Mouse (Mus musculus) midbrain, postnatal 0 days (tissue): ENCODE results near the gene Zswim3. TPM values are rescaled to one million over a fixed set of nuclear protein-coding genes. Genes with fewer than 3 reads are reported as not detected.

Experiments used
- ATAC-seq: fragments of 200-750 bp; cut with Nextera tagmentation; 2 replicates; pipeline ENCODE4 v1.8.0; 2017; ENCODE audit warnings: moderate number of reproducible peaks, mild to moderate bottlenecking, moderate TSS enrichment, moderate library complexity; ENCODE audit not compliant: low FRiP score
- DNase-seq: peaks from one replicate; pipeline ENCODE4 v3.0.0-alpha.2; 2015; ENCODE audit warnings: low spot score
- H3K27ac ChIP-seq: fragments of 300-500 bp; sonication (generic); 2 replicates; pipeline ENCODE4 v1.5.1; 2014; ENCODE audit warnings: low read depth, mild to moderate bottlenecking, low read length, mixed read lengths
- H3K27me3 ChIP-seq: fragments of 300-500 bp; sonication (generic); 2 replicates; pipeline ENCODE4 v1.6.1; 2014; ENCODE audit warnings: low read length, control low read depth, mixed read lengths; ENCODE audit not compliant: insufficient read depth
- H3K36me3 ChIP-seq: fragments of 300-500 bp; sonication (generic); 2 replicates; pipeline ENCODE4 v1.6.1; 2014; ENCODE audit warnings: low read length, control low read depth, mixed read lengths; ENCODE audit not compliant: insufficient read depth
- H3K4me1 ChIP-seq: fragments of 300-500 bp; sonication (generic); 2 replicates; pipeline ENCODE4 v1.6.1; 2014; ENCODE audit warnings: mild to moderate bottlenecking, control low read depth, antibody characterized with exemption, low read length, mixed read lengths; ENCODE audit not compliant: insufficient read depth
- H3K4me2 ChIP-seq: fragments of 300-500 bp; sonication (generic); 2 replicates; pipeline ENCODE4 v1.6.1; 2014; ENCODE audit warnings: low read depth, mild to moderate bottlenecking, low read length, mixed read lengths; ENCODE audit not compliant: poor library complexity, severe bottlenecking
- H3K4me3 ChIP-seq: fragments of 300-500 bp; sonication (generic); 2 replicates; pipeline ENCODE4 v1.5.1; 2014; ENCODE audit warnings: low read depth, mild to moderate bottlenecking, low read length, moderate library complexity
- H3K9ac ChIP-seq: fragments of 300-500 bp; sonication (generic); replicated peaks from 2 replicates; pipeline ENCODE4 v1.6.1; 2014; ENCODE audit warnings: mild to moderate bottlenecking, low read length, moderate library complexity, mixed read lengths; ENCODE audit not compliant: poor library complexity, severe bottlenecking
- H3K9me3 ChIP-seq: fragments of 300-500 bp; sonication (generic); 2 replicates; pipeline ENCODE4 v1.6.1; 2016; ENCODE audit warnings: low read length, control low read depth
- CTCF ChIP-seq: IDR thresholded peaks from 2 replicates; pipeline ENCODE4 v1.5.1; 2016; ENCODE audit warnings: antibody characterized with exemption, mild to moderate bottlenecking
- WGBS: fragments of 180-500 bp; shearing (Covaris S2); extraction: QIAGEN DNeasy Blood & Tissue Kit; methylation state at CpG from one replicate; pipeline ENCODE4 v1.1.7; 2014; 5-methylcytosine and 5-hydroxymethylcytosine counted together
- polyA plus RNA-seq: library from polyadenylated mRNA; unstranded; fragments of >200 nt; fragmentation: Nextera tagmentation; extraction: Ambion mirVana; gene quantifications from 2 replicates; pipeline ENCODE4 v1.2.1, GENCODE M21; 2015
- total RNA-seq: library from RNA; depleted of rRNA; stranded (reverse); fragments of >200 nt; gene quantifications from 2 replicates; pipeline ENCODE4 v1.2.3, GENCODE M21; 2014; rRNA removed

Gene Zswim3
- total RNA-seq (6.4 and 7.7 TPM in 2 replicates), polyA plus RNA-seq (5.5 and 7.4 TPM in 2 replicates)

DNA sequence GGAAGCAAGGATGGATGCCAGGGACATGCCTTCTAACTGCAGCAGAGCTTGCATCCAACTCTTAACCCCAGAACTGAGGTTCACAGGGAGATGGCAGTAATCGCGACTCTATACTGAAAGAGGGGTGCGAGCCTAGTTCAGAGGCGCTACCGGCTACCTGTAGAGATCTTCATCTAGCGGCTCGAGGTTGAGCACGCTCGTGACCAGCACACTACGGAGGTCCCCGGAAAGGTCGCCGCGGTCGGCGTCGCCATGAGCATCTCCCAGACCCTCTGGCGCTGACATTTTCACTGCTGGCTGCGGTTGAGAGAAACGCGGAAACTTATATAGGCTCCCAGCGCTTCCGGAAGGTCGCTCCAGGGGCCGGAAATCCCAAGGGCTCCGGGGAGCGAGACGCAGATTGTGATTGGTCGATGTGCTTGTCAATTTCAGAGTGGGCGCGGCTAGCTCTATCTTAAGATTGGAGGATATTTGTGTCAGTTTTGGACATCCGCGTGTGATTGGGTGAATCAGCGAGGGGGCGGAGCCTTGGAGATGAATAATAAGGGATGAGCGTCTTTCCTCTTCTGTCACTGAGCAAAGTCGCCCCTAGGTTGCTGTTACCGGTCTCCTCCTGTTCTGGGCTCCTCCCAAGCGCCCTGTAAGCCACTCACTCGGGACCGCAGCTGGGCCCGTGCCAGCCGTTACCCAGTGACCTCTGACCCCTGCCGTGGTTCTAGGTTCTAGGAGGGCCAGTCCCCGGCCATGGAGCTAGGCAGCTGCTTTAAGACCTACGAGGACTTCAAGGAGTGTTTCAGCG is at the start of gene Zswim3, which contains the start of gene Acot8:
TSS of gene Zswim3 (plus strand) at position 566 of the 799 bp plus-strand sequence.
TSS of gene Acot8 (minus strand) at position 350 of the 799 bp plus-strand sequence.
- H3K4me2 ChIP-seq, result peak within 1 kb of the TSS; percentile 81
- H3K4me1 ChIP-seq, result no peaks in the 10 kb centered on the region
- DNase-seq, result peak; percentile 99
- H3K4me3 ChIP-seq, result peak within 1 kb of the TSS; percentile 73
- no peak for TF ChIP-seq CTCF
- H3K27ac ChIP-seq, result peak within 1 kb of the TSS; percentile 90
- peak within 1 kb of the TSS; percentile 92 for H3K9ac ChIP-seq
- WGBS, result under 1% methylated on average over 47 of the region's 47 CpGs
- no peaks in the 10 kb centered on the region for H3K27me3 ChIP-seq
- peak; percentile 97 for ATAC-seq
- H3K36me3 ChIP-seq, result peaks cover 13% of the 10 kb centered on the region
- H3K9me3 ChIP-seq, result no peaks in the 10 kb centered on the region

- Histone ChIP-seq H3K4me3 (no peak overlapping the region), H3K27me3 (no peaks in the 10 kb centered on the region), H3K4me1 (no peaks in the 10 kb centered on the region), H3K9me3 (no peaks in the 10 kb centered on the region), H3K27ac (no peak overlapping the region), H3K4me2 (no peak overlapping the region), H3K9ac (no peak overlapping the region), H3K36me3 (peaks cover 63% of the 10 kb centered on the region)
- ATAC-seq, result no peak
- no peak for TF ChIP-seq CTCF
- 93% methylated on average over 10 of the region's 11 CpGs for WGBS
- DNase-seq, result no peak
Measured at GRCm38 (mm10) chr2:164757841-164758240, 47.1 kb upstream of the Zswim3 start.

- H3K27ac ChIP-seq, result no peak overlapping the region
- no peaks in the 10 kb centered on the region for H3K27me3 ChIP-seq
- no peak overlapping the region for H3K4me3 ChIP-seq
- 67% methylated on average over 1 of the region's 1 CpGs for WGBS
- H3K9me3 ChIP-seq, result no peaks in the 10 kb centered on the region
- no peak for ATAC-seq
- no peak overlapping the region for H3K9ac ChIP-seq
- H3K4me2 ChIP-seq, result no peak overlapping the region
- no peak for DNase-seq
- TF ChIP-seq CTCF, result no peak
- peaks cover 68% of the 10 kb centered on the region for H3K36me3 ChIP-seq
- no peaks in the 10 kb centered on the region for H3K4me1 ChIP-seq
Measured at GRCm38 (mm10) chr2:164758692-164759091, 46.2 kb upstream of the Zswim3 start.

DNA sequence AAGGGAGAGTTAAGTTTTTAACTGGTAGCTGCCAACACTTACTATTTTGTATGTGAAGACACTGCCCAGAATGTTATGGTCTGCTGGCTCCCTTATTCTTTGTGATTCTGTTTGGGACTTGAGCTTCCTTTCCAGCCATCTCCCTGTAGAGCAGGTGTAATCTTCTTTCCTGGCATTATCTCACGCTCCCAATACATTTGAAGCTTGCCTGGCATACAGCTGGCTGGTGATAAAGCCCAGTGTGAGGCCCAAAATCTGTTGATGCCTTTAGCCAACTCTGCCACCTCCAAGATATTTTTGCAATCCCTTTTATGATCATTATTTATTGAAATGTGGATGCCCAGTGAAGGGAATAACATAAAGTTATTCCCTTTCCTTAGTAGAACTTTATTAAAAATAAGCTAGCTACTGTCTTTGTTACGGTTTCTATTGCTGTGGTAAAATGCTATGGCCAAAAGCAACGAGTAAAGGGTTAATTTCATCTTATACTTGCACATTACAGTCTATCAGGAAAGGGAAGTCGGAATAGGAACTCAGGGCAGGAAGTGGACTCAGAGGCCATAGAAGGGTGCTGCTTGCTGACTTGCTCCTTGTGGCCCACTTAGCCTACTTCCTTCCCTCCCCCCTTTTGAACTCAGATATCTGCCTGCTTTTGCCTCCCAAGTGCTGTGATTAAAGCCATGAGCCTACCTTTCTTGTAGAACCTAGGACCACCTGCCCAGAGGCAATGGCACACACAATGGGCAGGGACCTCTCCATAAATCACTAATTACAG is 44.7 kb upstream of the Zswim3 start:
- Histone ChIP-seq H3K9me3 (no peaks in the 10 kb centered on the region), H3K4me3 (no peak overlapping the region), H3K4me1 (no peaks in the 10 kb centered on the region), H3K9ac (no peak overlapping the region), H3K27ac (no peak overlapping the region), H3K4me2 (no peak overlapping the region), H3K27me3 (no peaks in the 10 kb centered on the region), H3K36me3 (peaks cover 59% of the 10 kb centered on the region)
- no peak for TF ChIP-seq CTCF
- 84% methylated on average over 4 of the region's 4 CpGs for WGBS
- ATAC-seq, result no peak
- DNase-seq, result no peak

DNA sequence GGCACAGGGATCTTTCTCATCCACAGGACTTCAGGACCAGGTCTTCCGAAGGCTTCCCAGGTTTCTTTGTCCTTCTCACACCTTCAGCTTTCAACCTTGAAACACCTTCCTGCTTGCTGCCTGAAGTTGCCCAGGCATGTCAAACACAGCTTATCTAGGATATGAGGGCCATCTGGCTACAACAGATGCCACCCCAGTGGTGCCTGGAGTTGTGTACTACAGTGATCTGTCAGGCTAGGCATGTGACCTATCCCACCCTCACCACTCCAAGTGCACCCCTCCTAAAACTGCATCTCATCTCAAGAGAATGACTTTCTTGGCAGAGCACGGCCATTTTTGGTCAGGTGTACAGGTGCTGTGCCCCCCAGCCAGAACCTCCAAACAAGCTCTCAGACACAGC is 43.4 kb upstream of the Zswim3 start:
- H3K9ac ChIP-seq, result no peak overlapping the region
- TF ChIP-seq CTCF, result no peak
- H3K4me2 ChIP-seq, result no peak overlapping the region
- no peak overlapping the region for H3K4me3 ChIP-seq
- no peaks in the 10 kb centered on the region for H3K27me3 ChIP-seq
- ATAC-seq (no peak), DNase-seq (peak; percentile 21)
- H3K27ac ChIP-seq, result no peak overlapping the region
- WGBS, result 96% methylated on average over 2 of the region's 2 CpGs
- no peaks in the 10 kb centered on the region for H3K4me1 ChIP-seq
- H3K36me3 ChIP-seq, result peaks cover 53% of the 10 kb centered on the region
- no peaks in the 10 kb centered on the region for H3K9me3 ChIP-seq

DNA sequence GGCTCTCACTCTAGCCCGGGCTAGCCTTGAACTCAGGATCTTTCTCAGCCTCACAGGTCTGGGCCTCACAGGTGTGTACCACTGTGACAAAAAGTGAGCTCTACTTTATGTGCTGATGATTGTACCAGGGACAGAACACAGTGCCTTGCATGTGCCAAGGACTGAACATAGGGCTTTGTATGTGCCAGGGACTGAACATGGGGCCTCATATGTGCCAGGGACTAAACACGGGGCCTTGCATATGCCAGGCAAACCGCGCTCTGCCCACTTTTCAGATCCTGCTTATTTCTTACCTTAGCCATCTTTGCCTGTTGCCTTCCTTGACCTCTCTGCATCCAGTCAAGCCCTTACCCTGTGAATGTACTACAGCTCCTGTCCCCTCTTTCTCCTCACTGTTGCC is 42.9 kb upstream of the Zswim3 start:
- Histone ChIP-seq H3K4me3 (no peak overlapping the region), H3K4me1 (no peaks in the 10 kb centered on the region), H3K4me2 (no peak overlapping the region), H3K9me3 (no peaks in the 10 kb centered on the region), H3K9ac (no peak overlapping the region), H3K36me3 (peaks cover 50% of the 10 kb centered on the region), H3K27me3 (no peaks in the 10 kb centered on the region), H3K27ac (no peak overlapping the region)
- WGBS, result 98% methylated on average over 4 of the region's 4 CpGs
- ATAC-seq (no peak), DNase-seq (no peak)
- TF ChIP-seq CTCF, result no peak
